Mouse (Mus musculus): ENCODE measurements around the gene Pdcl3.
"Not testable (repeated sequence)": the region's sequence is repeated elsewhere in the genome, so short reads cannot be mapped to it uniquely, and the experiment has no call there.

Pdcl3 gene

DNA sequence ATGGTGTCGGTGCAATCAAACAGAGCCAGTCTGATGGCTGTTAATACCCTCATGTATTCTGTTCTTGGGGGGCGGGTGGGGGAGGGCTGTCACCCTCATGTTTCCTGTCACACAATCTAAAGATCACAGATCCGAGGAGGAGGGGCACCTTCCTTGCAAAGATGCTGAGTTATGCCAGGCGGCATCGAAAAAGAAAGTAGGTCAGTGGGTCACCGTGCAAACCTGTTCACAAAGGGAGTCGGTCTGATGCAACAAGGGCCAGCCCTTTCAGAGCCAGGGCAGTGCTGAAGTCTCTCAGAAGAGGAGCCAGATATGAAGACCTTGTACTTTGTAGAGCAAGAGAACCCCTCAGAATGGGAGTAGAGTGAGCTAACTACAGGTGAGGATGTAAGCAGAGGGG, 39.7 kb downstream of the Pdcl3 start:
- DNase-seq (ENCODE audit: low spot score in 2 of 2), result peak; percentile 27 to 33

GRCm38 (mm10) chr1:39025840-39026239, 40.4 kb downstream of the Pdcl3 start:
- DNase-seq (ENCODE audit: low spot score in 2 of 2), result no peak

GRCm38 (mm10) chr1:39029176-39029575, 43.8 kb downstream of the Pdcl3 start:
- peak; percentile 31 to 44 for DNase-seq (ENCODE audit: low spot score in 2 of 2)

- DNase-seq (ENCODE audit: low spot score in 2 of 2), result no peak
Observed at GRCm38 (mm10) chr1:39030108-39030507, 44.7 kb downstream of the Pdcl3 start.

DNA sequence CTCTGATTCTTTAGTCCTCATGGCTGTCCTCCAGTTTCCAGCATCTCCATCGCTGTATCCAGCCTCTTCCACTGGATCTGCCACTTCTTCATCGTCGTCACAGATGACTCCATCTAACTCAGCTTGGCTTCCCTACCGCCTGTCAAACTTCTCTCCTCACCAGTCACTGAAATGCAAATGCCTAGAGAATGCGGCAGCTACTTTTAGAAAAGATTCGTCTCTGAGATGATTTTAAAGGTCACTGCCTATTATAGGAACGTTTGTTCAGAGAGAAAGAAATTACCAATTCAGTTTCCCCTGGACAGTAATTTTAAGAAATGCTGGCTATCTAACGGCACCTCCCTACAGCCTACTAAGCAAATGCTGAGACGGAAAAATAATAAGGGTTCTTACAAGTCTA, 50.4 kb downstream of the Pdcl3 start:
- no peak for DNase-seq (ENCODE audit: low spot score in 2 of 2)

DNA sequence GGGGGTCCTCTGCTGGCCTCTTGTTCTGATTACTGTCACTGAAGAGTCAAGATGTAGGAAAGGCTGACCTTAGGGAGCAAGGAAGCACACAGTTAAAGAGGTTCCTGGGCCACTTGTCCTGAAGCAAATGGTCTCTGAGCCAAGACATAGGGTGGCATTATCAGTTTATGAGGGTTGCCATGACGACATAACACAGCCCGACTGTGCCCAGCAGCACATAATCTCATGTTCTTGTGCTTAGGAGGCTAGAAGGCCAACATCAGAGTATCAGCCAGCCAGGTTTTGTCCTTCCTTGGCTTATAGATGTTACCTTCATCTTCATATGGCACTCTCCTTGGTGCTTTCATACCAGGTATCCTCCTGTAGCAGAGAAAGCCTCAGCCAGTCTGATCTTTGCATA, 56.8 kb downstream of the Pdcl3 start:
- DNase-seq (ENCODE audit: low spot score in 2 of 2), result no peak

- not testable (repeated sequence) for DNase-seq (ENCODE audit: low spot score in 2 of 2)
Observed at GRCm38 (mm10) chr1:39044442-39044841, 59.0 kb downstream of the Pdcl3 start.

- DNase-seq (ENCODE audit: low spot score in 2 of 2), result no peak
Observed at GRCm38 (mm10) chr1:39046689-39047088, 61.3 kb downstream of the Pdcl3 start.
